Mouse (Mus musculus): ENCODE measurements around the gene Sema3c. TPM values are rescaled to one million over a fixed set of nuclear protein-coding genes. Genes with fewer than 3 reads are reported as not detected.

Gene Sema3c
- total RNA-seq, 2 experiments from 2014 or later, result 15.4 to 18.7 TPM

DNA sequence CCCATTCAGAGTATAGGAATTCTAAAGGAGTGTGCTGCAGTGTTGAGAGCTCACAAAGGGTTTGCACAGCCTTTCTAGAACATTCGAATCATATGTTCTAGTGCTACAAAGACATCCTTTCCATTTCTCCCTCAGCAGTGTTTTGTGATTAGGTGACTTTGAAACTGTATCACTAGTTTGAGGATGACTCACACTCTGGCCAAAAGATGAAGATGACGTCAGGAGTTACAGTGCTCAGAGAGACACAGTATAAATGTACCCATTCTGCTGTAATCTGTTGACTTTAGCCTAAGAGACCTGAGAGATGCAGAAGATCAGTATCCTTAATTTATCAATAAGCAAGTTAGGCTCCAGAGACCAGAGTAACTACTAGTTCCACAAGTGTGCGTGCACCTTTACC, 65.4 kb downstream of the Sema3c start:
- DNase-seq, result no peak
- intact Hi-C loops (cut with DNase I), result no loop called here

DNA sequence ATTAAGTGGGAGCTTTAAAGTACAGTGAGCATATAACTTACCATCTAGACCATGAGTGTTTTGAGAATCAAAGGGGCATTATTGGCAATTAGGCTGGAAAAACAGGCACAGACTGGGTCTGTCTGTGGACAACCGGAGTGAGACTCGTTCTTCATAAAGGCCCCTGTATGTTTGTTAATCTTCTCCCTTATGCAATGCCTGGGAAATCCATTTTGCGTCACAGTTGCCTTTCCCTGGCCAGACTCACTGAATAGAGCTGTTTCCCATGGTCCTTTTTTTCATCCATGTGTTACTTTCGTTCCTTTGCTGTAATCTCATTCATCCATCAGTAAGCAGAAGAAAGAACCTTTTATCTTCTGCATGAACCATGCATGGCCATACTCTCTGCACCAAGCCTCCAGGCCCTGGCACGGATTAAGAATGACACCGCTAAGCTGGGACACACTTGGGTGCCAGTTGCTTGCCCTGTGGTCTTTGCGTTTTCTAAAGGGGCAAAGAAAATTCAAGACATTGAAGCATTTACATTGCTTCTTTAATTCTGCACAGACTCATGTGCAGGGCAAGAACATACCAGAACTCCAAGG, 73.7 kb downstream of the Sema3c start:
- intact Hi-C loops (cut with DNase I), result no loop called here
- no peak for DNase-seq

DNA sequence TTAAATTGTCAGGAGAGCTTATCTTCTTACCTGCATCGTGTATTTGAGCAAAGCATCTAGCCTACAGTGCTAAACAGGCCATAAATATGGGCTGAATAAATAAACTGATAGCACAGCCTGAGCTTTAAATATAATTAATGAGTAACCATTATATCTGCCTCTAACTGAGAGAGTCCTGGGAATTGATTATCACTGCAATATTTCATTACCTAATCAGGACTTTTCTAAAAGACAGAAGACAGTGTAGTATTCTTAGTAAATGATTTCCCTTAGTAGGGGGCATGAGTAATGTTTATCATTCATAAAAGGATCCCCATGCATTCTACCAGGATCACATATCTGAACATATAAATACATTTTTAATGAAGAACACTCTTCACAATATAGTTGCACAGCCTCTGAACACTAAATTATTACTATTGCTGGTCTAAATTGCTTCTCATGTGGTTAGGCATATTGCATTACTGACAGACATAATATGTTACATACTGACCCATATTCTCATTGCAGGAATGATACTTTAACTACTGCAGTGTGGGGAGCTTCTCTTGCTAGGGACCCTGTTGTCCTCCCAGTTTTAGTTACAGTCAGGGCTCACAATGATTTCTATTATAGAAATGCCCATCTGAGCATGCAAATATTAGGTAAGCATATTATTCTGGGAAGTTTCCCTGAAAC, 74.9 kb downstream of the Sema3c start:
- DNase-seq, result no peak
- intact Hi-C loops (cut with DNase I), result no loop called here

DNA sequence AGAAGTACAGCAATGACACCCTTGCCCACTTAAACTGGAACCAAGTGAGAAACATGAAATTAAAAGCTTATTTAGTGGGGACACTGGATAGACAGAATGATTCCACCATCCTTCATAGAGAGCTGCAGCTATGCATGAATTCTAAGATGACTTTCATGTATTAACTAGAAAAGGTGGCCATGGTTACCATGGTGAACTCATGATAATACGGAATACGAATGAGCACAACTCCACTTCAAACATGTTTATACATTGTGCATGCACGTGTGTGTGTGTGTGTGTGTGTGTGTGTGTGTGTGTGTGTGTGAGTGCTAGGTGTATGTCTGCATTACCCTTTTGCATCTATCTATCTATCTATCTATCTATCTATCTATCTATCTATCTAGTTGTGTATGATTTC, 87.1 kb downstream of the Sema3c start:
- intact Hi-C loops (cut with DNase I), result no loop called here

GRCm38 (mm10) chr5:17671356-17671755, 97.3 kb downstream of the Sema3c start:
- intact Hi-C loops (cut with DNase I), result no loop called here
- no peak for DNase-seq

More for the DNA sequence above, 87.1 kb downstream of the Sema3c start:
- DNase-seq, result no peak

DNA sequence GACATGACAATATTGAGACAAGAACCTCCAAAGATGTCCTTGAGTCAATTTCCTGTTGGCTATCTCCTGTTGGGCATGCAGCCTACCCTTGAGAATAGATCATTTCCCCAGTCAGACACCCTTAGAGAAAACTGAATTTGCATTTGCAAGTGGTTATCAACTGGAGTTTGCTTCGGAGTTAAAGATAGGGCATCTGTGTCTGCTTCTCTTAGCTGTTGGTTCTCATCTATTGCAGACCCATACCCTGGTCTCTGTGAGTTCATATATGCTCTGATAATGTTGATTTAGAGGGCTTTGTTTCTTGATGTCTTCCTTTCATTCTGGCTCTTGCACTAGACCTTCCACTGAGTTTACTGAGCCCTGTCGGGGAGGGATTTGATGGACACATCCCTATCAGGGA, 106.8 kb downstream of the Sema3c start:
- intact Hi-C loops (cut with DNase I), result no loop called here

DNA sequence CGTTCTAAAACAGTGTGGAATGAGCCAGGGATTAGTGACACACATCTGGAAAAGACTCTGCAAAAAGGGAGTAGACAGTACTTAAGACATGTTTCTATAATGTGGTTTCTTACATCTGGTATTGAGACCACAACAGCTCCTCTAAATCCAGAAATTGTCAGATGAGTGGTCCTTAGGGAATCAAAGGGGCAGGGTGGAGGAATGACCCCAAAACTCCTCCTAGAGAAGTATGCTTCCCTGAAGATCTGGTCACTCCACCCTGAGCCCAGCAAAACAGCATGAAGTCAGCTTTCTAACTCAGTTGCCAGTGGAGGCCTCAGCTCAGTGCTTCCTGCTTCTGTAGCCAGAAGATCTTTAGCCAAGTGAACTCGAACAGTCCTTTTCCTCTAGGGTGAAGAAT, 115.0 kb downstream of the Sema3c start:
- intact Hi-C loops (cut with DNase I), result no loop called here

More for the DNA sequence above, 106.8 kb downstream of the Sema3c start:
- no peak for DNase-seq

GRCm38 (mm10) chr5:17689604-17690003, 115.5 kb downstream of the Sema3c start:
- peak; percentile 6 to 10 for DNase-seq
- intact Hi-C loops (cut with DNase I), result no loop called here

More for the DNA sequence above, 115.0 kb downstream of the Sema3c start:
- peak; percentile 8 to 25 for DNase-seq

- no peak for DNase-seq
- intact Hi-C loops (cut with DNase I), result no loop called here
Measured at GRCm38 (mm10) chr5:17695366-17695765, 121.3 kb downstream of the Sema3c start.

GRCm38 (mm10) chr5:17698905-17699304, 124.8 kb downstream of the Sema3c start:
- DNase-seq, result no peak
- intact Hi-C loops (cut with DNase I), result no loop called here

DNA sequence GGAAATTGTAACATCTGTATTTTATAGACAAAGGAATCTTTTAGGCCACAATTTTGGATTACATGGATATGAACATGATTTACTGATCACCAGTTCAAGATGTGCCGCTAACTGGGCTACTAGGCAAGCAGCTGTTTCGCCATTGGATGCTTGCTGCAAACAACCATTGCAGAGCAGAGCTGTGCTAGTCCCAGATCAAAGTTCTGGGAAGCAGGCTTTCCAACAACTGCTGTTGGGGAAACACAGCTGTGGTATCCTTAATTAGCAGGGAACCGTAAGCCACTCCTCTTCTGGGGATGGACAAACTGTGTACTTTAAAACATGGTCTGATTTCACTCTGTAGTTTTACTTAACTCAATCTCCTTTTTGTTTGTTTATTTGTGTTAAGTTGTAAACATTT, 130.1 kb downstream of the Sema3c start:
- no peak for DNase-seq
- intact Hi-C loops (cut with DNase I), result no loop called here

DNA sequence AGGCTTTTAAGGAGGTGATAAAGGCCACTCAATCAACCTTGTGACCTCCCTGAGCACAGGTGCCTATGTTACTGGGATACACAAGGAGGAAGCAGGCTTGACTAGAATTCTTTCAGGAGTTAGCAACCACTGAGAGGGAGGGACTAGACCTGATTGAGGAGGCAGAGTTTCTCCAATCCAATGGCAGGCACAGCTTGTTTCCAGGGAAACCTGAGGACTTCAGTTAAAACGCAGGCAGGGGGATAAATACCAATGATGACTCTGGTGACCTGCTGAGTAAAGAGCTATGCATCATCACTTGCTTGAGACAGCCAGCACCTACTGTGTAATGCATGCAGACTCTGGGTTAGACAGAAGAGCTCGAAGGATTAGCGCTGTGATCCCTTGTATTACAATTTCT, 133.0 kb downstream of the Sema3c start:
- no peak for DNase-seq
- intact Hi-C loops (cut with DNase I), result no loop called here

- no peak for DNase-seq
- intact Hi-C loops (cut with DNase I), result no loop called here
Measured at GRCm38 (mm10) chr5:17712374-17712773, 138.3 kb downstream of the Sema3c start.

- intact Hi-C loops (cut with DNase I), result no loop called here
- no peak for DNase-seq
Measured at GRCm38 (mm10) chr5:17715206-17715605, 141.1 kb downstream of the Sema3c start.

GRCm38 (mm10) chr5:17720011-17720410, 145.9 kb downstream of the Sema3c start:
- no peak for DNase-seq
- intact Hi-C loops (cut with DNase I), result no loop called here

- intact Hi-C loops (cut with DNase I), result no loop called here
- no peak for DNase-seq
Measured at GRCm38 (mm10) chr5:17724031-17724430, 149.9 kb downstream of the Sema3c start.

DNA sequence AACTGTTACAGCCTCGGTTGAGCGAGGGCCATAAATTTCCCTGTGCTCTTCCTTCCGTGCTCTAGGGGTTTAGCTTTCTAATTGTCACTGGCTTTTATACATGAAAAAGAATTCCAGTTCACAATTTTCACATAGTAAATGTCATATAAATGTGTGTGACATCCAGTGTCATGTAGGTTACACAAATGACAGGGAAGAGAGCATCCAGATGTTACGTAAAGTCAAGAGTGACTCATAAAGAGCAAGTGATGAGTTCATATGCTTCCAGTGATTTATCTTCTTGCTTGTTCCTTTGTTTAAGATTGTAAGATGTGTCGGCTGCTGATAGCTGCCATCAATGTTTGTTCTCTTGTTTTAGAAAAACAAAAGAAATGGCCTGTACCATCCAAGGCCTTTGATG, 154.0 kb downstream of the Sema3c start:
- intact Hi-C loops (cut with DNase I), result no loop called here
- no peak for DNase-seq

DNA sequence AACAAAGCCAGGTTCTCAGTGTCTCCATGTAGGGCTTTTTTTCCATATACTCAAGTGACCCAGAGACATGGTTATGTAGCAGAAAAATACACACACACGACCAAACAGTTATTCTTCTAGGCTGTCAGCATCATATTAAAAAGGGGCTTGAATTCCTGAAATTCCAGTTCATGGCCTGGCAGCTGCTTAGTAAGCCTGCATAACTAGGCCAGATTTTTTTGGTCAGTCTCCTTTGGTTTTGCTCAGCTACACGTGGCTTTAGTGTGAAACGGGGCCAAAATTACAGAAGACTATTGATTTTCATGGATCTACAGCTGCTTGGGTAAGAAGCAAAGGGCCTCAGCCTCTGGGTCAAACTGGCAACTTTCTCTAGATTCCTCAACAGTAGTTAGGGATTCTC, 165.7 kb downstream of the Sema3c start:
- DNase-seq, result no peak
- intact Hi-C loops (cut with DNase I), result loop anchor here (5.0 kb wide), 1 partner anchor 168 kb away; the partner anchor contains the start of gene Sema3c

DNA sequence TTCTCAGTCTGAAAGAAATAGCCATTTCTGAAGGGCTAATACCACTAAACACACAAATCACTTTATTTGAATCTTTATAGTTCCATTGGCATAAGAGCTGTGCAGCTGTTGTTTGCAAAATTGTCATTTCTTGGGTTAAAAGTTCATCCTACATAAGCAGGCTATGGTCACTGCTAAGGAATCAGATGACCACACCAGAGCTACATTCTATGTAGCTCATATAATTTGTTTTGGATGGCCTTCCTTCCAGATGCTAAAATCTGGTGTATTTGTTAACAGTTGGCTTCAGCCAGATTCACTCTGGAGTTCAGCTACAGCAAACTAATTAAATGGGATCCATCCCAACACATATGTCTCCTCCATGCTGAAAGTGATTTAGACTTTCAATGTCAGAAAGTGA, 172.4 kb downstream of the Sema3c start:
- intact Hi-C loops (cut with DNase I), result no loop called here

DNA sequence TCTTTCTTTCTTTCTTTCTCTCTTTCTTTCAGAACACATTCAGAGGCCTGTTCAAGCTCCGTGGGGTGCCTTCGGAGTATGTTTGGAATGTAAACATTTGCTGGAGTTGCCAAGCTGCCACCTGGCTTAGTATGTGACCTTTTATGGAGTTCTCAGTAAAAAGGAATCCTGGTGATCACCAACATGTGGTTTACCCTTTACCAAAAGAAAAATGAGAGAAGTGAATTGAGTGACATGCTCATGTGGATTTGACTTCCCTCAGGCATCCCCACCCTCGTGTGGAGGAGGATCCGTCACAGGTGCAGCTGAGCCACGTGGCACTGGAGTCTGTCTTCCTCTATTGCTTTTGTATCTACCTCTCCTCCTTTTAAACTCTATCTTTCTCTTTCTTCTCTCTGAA, 173.1 kb downstream of the Sema3c start:
- no peak for DNase-seq
- intact Hi-C loops (cut with DNase I), result no loop called here

More for the DNA sequence above, 172.4 kb downstream of the Sema3c start:
- no peak for DNase-seq

DNA sequence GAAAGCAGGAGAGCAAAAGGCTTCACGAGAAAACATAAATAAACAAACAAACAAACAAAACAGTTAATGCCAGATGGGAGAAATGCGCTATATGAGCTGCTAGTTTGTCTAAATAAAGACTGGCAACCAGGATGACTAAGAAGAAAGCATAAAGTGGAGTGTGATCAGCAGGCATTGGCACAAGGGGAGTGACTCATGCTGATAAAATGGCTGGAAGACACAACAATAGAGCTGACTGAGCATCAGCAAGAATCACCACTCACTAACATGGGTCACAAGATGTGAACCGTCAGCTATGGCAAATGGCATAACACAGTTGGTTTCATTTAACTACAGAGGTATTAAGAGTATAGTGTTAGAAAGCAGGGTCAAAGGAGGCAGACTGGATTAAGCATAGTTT, 174.2 kb downstream of the Sema3c start:
- no peak for DNase-seq
- intact Hi-C loops (cut with DNase I), result no loop called here

GRCm38 (mm10) chr5:17753471-17754005, 179.5 kb downstream of the Sema3c start:
- DNase-seq, result no peak
- intact Hi-C loops (cut with DNase I), result no loop called here

Measured in heart, postnatal 36 days (tissue).